Mouse (Mus musculus) layer of hippocampus, postnatal 36 days (tissue): ENCODE data around the gene Pip4k2c. TPM values are rescaled to one million over a fixed set of nuclear protein-coding genes. Genes with fewer than 3 reads are reported as not detected.

ENCODE experiments used
- total RNA-seq, 2 experiments: library from RNA; stranded (reverse); gene quantifications; 2 replicates each; pipeline ENCODE4 v1.2.3; 2021

The Pip4k2c gene
- total RNA-seq, 2 experiments from 2014 or later, result 91.1 to 95.7 TPM

Other genes starting within 250 kb of the Pip4k2c start
- 100 to 1,000 TPM; 103 to 114 TPM for gene Ctdsp2, start 232.9 kb downstream of the Pip4k2c start, total RNA-seq
- under 1 TPM; 0.35 to 0.40 TPM for gene Avil, start 210.9 kb downstream of the Pip4k2c start, total RNA-seq
- 10 to 100 TPM; 25.8 to 28.0 TPM for gene Tsfm, start 180.7 kb downstream of the Pip4k2c start, total RNA-seq
- 10 to 100 TPM; 12.0 to 12.6 TPM for gene Mettl1, start 170.2 kb downstream of the Pip4k2c start, total RNA-seq
- under 1 TPM; 0.27 to 0.30 TPM for gene Eef1akmt3, start 170.1 kb downstream of the Pip4k2c start, total RNA-seq
- gene Cyp27b1, start 163.3 kb downstream of the Pip4k2c start, total RNA-seq, result 1 to 10 TPM; 1.6 to 1.7 TPM
- gene March9, start 151.4 kb downstream of the Pip4k2c start, total RNA-seq, result 10 to 100 TPM; 21.3 to 21.6 TPM
- 10 to 100 TPM; 93.5 to 97.5 TPM for gene Cdk4, start 148.1 kb downstream of the Pip4k2c start, total RNA-seq
- gene Tspan31, start 141.3 kb downstream of the Pip4k2c start, total RNA-seq, result 10 to 100 TPM; 57.4 to 61.5 TPM
- 100 to 1,000 TPM; 778 to 800 TPM for gene Agap2, start 136.3 kb downstream of the Pip4k2c start, total RNA-seq
- 10 to 100 TPM; 97.5 to 99.3 TPM for gene Os9, start 90.5 kb downstream of the Pip4k2c start, total RNA-seq
- 100 to 1,000 TPM; 115 to 123 TPM for gene B4galnt1, start 46.4 kb downstream of the Pip4k2c start, total RNA-seq
- 10 to 100 TPM; 15.6 to 27.2 TPM for gene Slc26a10, start 30.9 kb downstream of the Pip4k2c start, total RNA-seq
- 100 to 1,000 TPM; 359 to 363 TPM for gene Arhgef25, start 21.5 kb downstream of the Pip4k2c start, total RNA-seq
- gene Dtx3, start 15.9 kb downstream of the Pip4k2c start, total RNA-seq, result 100 to 1,000 TPM; 238 TPM
- gene Kif5a, start 51.8 kb upstream of the Pip4k2c start, total RNA-seq, result 100 to 1,000 TPM; 715 to 742 TPM
- 100 to 1,000 TPM; 254 to 258 TPM for gene Dctn2, start 54.8 kb upstream of the Pip4k2c start, total RNA-seq
- 10 to 100 TPM; 36.5 to 52.5 TPM for gene Mbd6, start 77.4 kb upstream of the Pip4k2c start, total RNA-seq
- gene Mars, start 100.2 kb upstream of the Pip4k2c start, total RNA-seq, result 10 to 100 TPM; 56.1 to 56.4 TPM
- 1 to 10 TPM in 1 of 2 experiments, under 1 TPM in 1; 0.86 to 1.0 TPM for gene Arhgap9, start 110.4 kb upstream of the Pip4k2c start, total RNA-seq
- gene Gli1, start 130.4 kb upstream of the Pip4k2c start, total RNA-seq, result 1 to 10 TPM; 2.4 to 3.2 TPM
- not detected for gene Inhbe, start 142.8 kb upstream of the Pip4k2c start, total RNA-seq
- gene Inhbc, start 158.8 kb upstream of the Pip4k2c start, total RNA-seq, result not detected
- 100 to 1,000 TPM; 153 to 163 TPM for gene R3hdm2, start 168.7 kb upstream of the Pip4k2c start, total RNA-seq